Mouse (Mus musculus) heart, embryonic 12.5 days (tissue): ENCODE measurements around the gene Ammecr1. TPM values are rescaled to one million over a fixed set of nuclear protein-coding genes. Genes with fewer than 3 reads are reported as not detected.

Experiments used
- ATAC-seq: fragments of 200-750 bp; cut with Nextera tagmentation; 2 replicates; pipeline ENCODE4 v1.8.0; 2017; ENCODE audit warnings: moderate TSS enrichment, moderate library complexity; ENCODE audit not compliant: insufficient number of reproducible peaks, low FRiP score
- H3K27ac ChIP-seq: fragments of 300-500 bp; sonication (generic); 2 replicates; pipeline ENCODE4 v1.5.1; 2016; ENCODE audit warnings: mild to moderate bottlenecking, moderate library complexity; ENCODE audit not compliant: poor library complexity, severe bottlenecking
- H3K27me3 ChIP-seq: fragments of 300-500 bp; sonication (generic); replicated peaks from 2 replicates; pipeline ENCODE4 v1.6.1; 2016; ENCODE audit warnings: mild to moderate bottlenecking, moderate library complexity
- H3K36me3 ChIP-seq: fragments of 300-500 bp; sonication (generic); 2 replicates; pipeline ENCODE4 v1.6.1; 2016; ENCODE audit warnings: mild to moderate bottlenecking, moderate library complexity
- H3K4me1 ChIP-seq: fragments of 300-500 bp; sonication (generic); replicated peaks from 2 replicates; pipeline ENCODE4 v1.6.1; 2016; ENCODE audit warnings: mild to moderate bottlenecking
- H3K4me2 ChIP-seq: fragments of 300-500 bp; sonication (generic); 2 replicates; pipeline ENCODE4 v1.6.1; 2016; ENCODE audit warnings: mild to moderate bottlenecking, moderate library complexity
- H3K4me3 ChIP-seq: fragments of 300-500 bp; sonication (generic); 2 replicates; pipeline ENCODE4 v1.5.1; 2016; ENCODE audit warnings: mild to moderate bottlenecking
- H3K9ac ChIP-seq: fragments of 300-500 bp; sonication (generic); 2 replicates; pipeline ENCODE4 v1.6.1; 2016; ENCODE audit warnings: mild to moderate bottlenecking, moderate library complexity
- H3K9me3 ChIP-seq: fragments of 300-500 bp; sonication (generic); replicated peaks from 2 replicates; pipeline ENCODE4 v1.6.1; 2016; ENCODE audit warnings: mild to moderate bottlenecking, moderate library complexity
- WGBS: fragments of 180-500 bp; shearing (Covaris S2); methylation state at CpG from one replicate; pipeline ENCODE4 v1.1.7; 2016; 5-methylcytosine and 5-hydroxymethylcytosine counted together
- microRNA-seq: library from miRNA; unstranded; fragments of <30 nt; microRNA quantifications from one replicate; pipeline ENCODE4, GENCODE M21; 2017
- polyA plus RNA-seq: library from polyadenylated mRNA; unstranded; fragments of >200 nt; fragmentation: Nextera tagmentation; extraction: Ambion mirVana; gene quantifications from 2 replicates; pipeline ENCODE4 v1.2.1, GENCODE M21; 2016

The Ammecr1 gene
- polyA plus RNA-seq, 1 experiment from 2014 or later: 24.3 TPM

- Histone ChIP-seq H3K36me3 (0 out of 2 replicates have a peak, but pooled peaks cover 11% of the 10 kb centered on the region), H3K4me1 (peaks cover 16% of the 10 kb centered on the region), H3K27me3 (no peaks in the 10 kb centered on the region), H3K4me2 (no peak overlapping the region), H3K9me3 (no peaks in the 10 kb centered on the region), H3K27ac (no peak overlapping the region), H3K4me3 (no peak overlapping the region), H3K9ac (no peak overlapping the region)
- WGBS: 87% methylated on average over 3 of the region's 3 CpGs
- no peak for ATAC-seq
Measured at GRCm38 (mm10) chrX:142804596-142804995, 161.9 kb downstream of the Ammecr1 start.

Small RNA genes lying within 50 kb of the gene (microRNA-seq; reads per million reads assigned to microRNA genes)
- gene Gm44351: not detected

Other genes starting within 250 kb of the Ammecr1 start
- 0.04 TPM in 2 replicates for gene Rtl9, start 132.9 kb upstream of the Ammecr1 start, polyA plus RNA-seq